Mouse (Mus musculus): ENCODE data around the gene Klhl3. TPM values are rescaled to one million over a fixed set of nuclear protein-coding genes. Genes with fewer than 3 reads are reported as not detected.
A peak's percentile ranks its signal among the peaks of the same experiment; 100 is the strongest.

The Klhl3 gene
- polyA plus RNA-seq, 1 experiment from 2014 or later = 2.7 TPM

DNA sequence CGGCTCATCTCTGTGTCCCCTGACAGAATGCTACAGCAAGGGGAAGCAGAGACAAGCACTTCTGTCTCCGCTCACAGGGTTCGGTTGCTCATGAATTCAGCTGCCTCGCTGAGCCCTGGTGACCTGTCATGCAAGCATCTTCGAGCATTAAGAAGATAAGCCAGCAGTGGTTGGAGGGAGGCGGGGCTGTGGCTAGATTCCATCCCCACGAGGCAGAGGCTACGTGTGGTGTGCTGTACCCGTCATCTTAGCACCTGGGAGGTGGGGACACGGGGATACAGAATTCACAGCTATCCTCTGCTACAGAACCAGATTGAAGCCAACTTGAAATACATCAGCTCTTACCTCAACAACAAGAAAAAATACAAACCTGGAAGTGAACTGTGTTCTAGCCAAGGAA lies 73.3 kb downstream of the Klhl3 start:
- no peak overlapping the region for H3K4me3 ChIP-seq (ENCODE audit: low read depth, low read length)
- TF ChIP-seq CTCF (IDR thresholded peaks at IDR 0.05) (no peak), EP300 (IDR thresholded peaks at IDR 0.05) (no peak)
- no peaks in the 10 kb centered on the region for H3K27me3 ChIP-seq (replicated peaks; ENCODE audit: insufficient read depth, low read length)
- no peak overlapping the region for H3K27ac ChIP-seq (ENCODE audit: low read length)
- H3K36me3 ChIP-seq (ENCODE audit: insufficient read depth, low read length) = no peaks in the 10 kb centered on the region
- H3K9me3 ChIP-seq (ENCODE audit: low read length) = no peaks in the 10 kb centered on the region
- DNase-seq (ENCODE audit: low spot score) (no peak), ATAC-seq (no peak)
- WGBS = 49% methylated on average over 10 of the region's 10 CpGs
- no peak overlapping the region for H3K4me2 ChIP-seq (replicated peaks; ENCODE audit: low read depth, low read length)
- no peaks in the 10 kb centered on the region for H3K4me1 ChIP-seq (ENCODE audit: insufficient read depth, low read depth, low read length)
- H3K9ac ChIP-seq (replicated peaks; ENCODE audit: low read depth) = no peak overlapping the region

DNA sequence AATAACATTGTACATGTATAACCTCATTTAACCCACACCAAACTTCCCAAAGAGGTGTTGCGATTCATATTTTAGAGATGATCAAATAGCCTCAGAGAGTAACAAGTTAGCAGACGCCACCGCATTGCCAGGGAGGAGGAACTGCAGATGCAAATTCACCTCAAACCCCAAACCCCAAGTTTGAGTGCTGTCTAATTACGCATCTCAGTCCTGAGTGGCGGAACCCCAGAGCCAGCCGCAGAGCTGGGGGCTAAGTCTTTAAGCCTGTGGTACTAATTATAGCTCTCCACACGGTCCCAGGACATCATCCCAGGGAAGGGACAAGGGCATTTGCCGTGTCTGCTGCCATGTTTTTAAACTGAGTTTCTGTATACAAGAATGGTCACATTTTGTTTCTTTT lies 75.9 kb downstream of the Klhl3 start:
- Histone ChIP-seq H3K36me3 (ENCODE audit: insufficient read depth, low read length) (no peaks in the 10 kb centered on the region), H3K4me3 (ENCODE audit: low read depth, low read length) (no peak overlapping the region), H3K4me2 (replicated peaks; ENCODE audit: low read depth, low read length) (no peak overlapping the region), H3K9ac (replicated peaks; ENCODE audit: low read depth) (no peak overlapping the region), H3K27ac (ENCODE audit: low read length) (no peak overlapping the region), H3K9me3 (ENCODE audit: low read length) (no peaks in the 10 kb centered on the region), H3K27me3 (replicated peaks; ENCODE audit: insufficient read depth, low read length) (no peaks in the 10 kb centered on the region), H3K4me1 (ENCODE audit: insufficient read depth, low read depth, low read length) (no peaks in the 10 kb centered on the region)
- TF ChIP-seq CTCF (IDR thresholded peaks at IDR 0.05) (no peak), EP300 (IDR thresholded peaks at IDR 0.05) (no peak)
- DNase-seq (ENCODE audit: low spot score) (no peak), ATAC-seq (no peak)
- WGBS = 89% methylated on average over 8 of the region's 8 CpGs

DNA sequence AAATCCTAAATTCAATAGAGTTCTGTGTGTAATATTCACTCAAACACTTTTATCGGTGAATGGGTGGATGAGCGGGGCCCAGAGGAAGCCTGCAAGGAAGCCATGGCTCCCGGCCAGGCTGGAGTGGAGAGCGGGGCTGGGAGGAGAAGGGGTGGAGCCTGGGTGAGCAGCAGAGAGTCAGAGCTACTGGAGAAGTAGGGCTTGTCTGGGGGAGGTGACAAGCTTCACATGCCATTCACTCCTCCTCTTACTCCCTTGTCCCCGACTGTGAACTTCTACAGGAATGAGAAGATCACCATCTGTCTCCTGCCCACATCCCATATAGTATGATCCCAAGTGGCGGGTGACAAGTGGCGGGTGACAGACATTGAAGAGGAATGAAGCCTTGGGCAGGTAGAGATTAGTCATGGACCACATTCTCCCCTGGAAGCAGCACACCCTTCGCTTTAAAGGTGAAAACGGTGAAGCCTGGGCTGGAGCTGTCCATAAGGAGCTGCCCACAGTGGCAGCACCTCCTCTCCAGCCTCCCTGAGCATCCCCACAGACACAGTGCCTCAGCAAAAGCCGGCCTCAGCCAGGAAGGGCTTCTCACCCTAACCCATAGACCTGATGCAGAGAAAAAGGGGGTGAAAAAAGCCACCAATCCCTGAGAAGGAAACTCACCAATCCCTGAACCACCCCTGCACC lies 77.8 kb downstream of the Klhl3 start:
- WGBS = 28% methylated on average over 10 of the region's 10 CpGs
- DNase-seq (ENCODE audit: low spot score) = peak; percentile 86
- H3K9me3 ChIP-seq (ENCODE audit: low read length) = no peaks in the 10 kb centered on the region
- no peaks in the 10 kb centered on the region for H3K4me1 ChIP-seq (ENCODE audit: insufficient read depth, low read depth, low read length)
- peak; percentile 84 for ATAC-seq
- no peaks in the 10 kb centered on the region for H3K36me3 ChIP-seq (ENCODE audit: insufficient read depth, low read length)
- no peak overlapping the region for H3K27ac ChIP-seq (ENCODE audit: low read length)
- no peak overlapping the region for H3K9ac ChIP-seq (replicated peaks; ENCODE audit: low read depth)
- TF ChIP-seq EP300 (IDR thresholded peaks at IDR 0.05) (no peak), CTCF (IDR thresholded peaks at IDR 0.05) (no peak)
- no peak overlapping the region for H3K4me2 ChIP-seq (replicated peaks; ENCODE audit: low read depth, low read length)
- no peaks in the 10 kb centered on the region for H3K27me3 ChIP-seq (replicated peaks; ENCODE audit: insufficient read depth, low read length)
- H3K4me3 ChIP-seq (ENCODE audit: low read depth, low read length) = no peak overlapping the region

DNA sequence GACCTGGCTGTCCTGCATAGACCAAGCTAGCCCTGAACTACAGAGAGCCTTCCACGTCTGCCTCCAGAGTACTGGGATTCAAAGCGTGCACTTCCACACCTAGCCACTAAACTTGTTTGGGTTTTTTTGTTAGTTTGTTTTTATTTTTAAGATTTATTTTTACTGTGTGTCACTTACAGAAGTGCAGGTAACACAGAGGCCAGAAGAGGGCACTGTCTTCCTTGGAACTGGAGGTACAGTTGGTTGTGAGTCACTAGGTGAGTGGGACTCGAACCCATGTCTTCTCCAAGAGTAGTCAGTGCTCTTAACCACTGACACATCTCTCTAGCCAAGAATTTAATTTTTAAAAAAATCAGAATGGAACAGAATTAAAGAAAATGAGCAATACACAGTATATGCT lies 78.4 kb downstream of the Klhl3 start:
- Histone ChIP-seq H3K27ac (ENCODE audit: low read length) (no peak overlapping the region), H3K27me3 (replicated peaks; ENCODE audit: insufficient read depth, low read length) (no peaks in the 10 kb centered on the region), H3K9me3 (ENCODE audit: low read length) (no peaks in the 10 kb centered on the region), H3K4me2 (replicated peaks; ENCODE audit: low read depth, low read length) (no peak overlapping the region), H3K4me1 (ENCODE audit: insufficient read depth, low read depth, low read length) (no peaks in the 10 kb centered on the region), H3K36me3 (ENCODE audit: insufficient read depth, low read length) (no peaks in the 10 kb centered on the region), H3K9ac (replicated peaks; ENCODE audit: low read depth) (no peak overlapping the region), H3K4me3 (ENCODE audit: low read depth, low read length) (no peak overlapping the region)
- peak; percentile 52 for TF ChIP-seq CTCF (IDR thresholded peaks at IDR 0.05)
- TF ChIP-seq EP300 (IDR thresholded peaks at IDR 0.05) = no peak
- no peak for ATAC-seq
- 86% methylated on average over 3 of the region's 3 CpGs for WGBS
- DNase-seq (ENCODE audit: low spot score) = no peak

DNA sequence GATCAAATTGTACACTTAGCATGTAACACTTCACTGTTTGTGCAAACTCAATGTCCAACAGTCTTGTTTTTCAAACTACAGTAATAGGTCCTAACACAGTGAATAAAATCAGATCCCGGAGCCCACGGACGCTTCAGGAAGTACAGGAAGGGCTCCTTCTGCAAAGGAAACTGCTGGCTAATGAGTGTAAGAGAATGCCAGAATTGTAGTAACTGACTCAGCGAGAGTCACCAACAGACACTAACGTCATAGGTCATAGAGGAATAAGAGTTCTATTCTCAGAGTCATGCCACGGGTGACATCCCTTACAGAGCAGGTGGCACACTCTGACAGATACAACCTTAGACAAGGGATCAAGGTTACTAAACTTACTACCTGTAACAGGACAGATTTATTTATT lies 78.9 kb downstream of the Klhl3 start:
- no peak overlapping the region for H3K27ac ChIP-seq (ENCODE audit: low read length)
- peak; percentile 28 for DNase-seq (ENCODE audit: low spot score)
- TF ChIP-seq EP300 (IDR thresholded peaks at IDR 0.05) (no peak), CTCF (IDR thresholded peaks at IDR 0.05) (no peak)

DNA sequence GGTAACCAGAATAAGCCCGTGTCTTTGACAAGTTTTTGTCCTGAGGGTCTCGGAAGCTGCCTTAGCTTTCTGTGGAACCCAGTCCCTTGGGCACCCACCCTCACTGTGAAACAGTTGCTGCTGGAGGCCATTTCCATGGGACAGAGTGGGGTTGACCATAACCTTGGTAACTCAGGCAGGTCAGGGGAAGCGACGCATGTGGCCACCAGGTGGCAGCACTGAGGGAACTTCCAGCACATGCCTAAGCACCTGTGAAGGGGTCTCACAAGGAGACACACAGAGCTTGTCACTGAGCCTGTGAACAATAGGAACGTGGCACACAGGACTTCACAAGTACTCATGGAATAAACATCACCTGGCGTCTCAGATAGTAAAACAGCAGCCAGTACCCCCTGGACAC lies 81.6 kb downstream of the Klhl3 start:
- ATAC-seq = peak; percentile 58; the same call in 1 of the 2 replicates
- H3K4me1 ChIP-seq (ENCODE audit: insufficient read depth, low read depth, low read length) = no peaks in the 10 kb centered on the region
- no peak overlapping the region for H3K27ac ChIP-seq (ENCODE audit: low read length)
- H3K36me3 ChIP-seq (ENCODE audit: insufficient read depth, low read length) = no peaks in the 10 kb centered on the region
- TF ChIP-seq CTCF (IDR thresholded peaks at IDR 0.05) = peak; percentile 96
- TF ChIP-seq EP300 (IDR thresholded peaks at IDR 0.05) = no peak
- H3K27me3 ChIP-seq (replicated peaks; ENCODE audit: insufficient read depth, low read length) = no peaks in the 10 kb centered on the region
- DNase-seq (ENCODE audit: low spot score) = peak; percentile 74
- no peak overlapping the region for H3K4me2 ChIP-seq (replicated peaks; ENCODE audit: low read depth, low read length)
- no peaks in the 10 kb centered on the region for H3K9me3 ChIP-seq (ENCODE audit: low read length)
- H3K9ac ChIP-seq (replicated peaks; ENCODE audit: low read depth) = no peak overlapping the region
- WGBS = 40% methylated on average over 6 of the region's 6 CpGs
- H3K4me3 ChIP-seq (ENCODE audit: low read depth, low read length) = no peak overlapping the region

More for the DNA sequence above, 78.9 kb downstream of the Klhl3 start:
- Histone ChIP-seq H3K4me3 (ENCODE audit: low read depth, low read length) (no peak overlapping the region), H3K9ac (replicated peaks; ENCODE audit: low read depth) (no peak overlapping the region), H3K27me3 (replicated peaks; ENCODE audit: insufficient read depth, low read length) (no peaks in the 10 kb centered on the region), H3K4me2 (replicated peaks; ENCODE audit: low read depth, low read length) (no peak overlapping the region), H3K4me1 (ENCODE audit: insufficient read depth, low read depth, low read length) (no peaks in the 10 kb centered on the region), H3K9me3 (ENCODE audit: low read length) (no peaks in the 10 kb centered on the region), H3K36me3 (ENCODE audit: insufficient read depth, low read length) (no peaks in the 10 kb centered on the region)
- 75% methylated on average over 6 of the region's 6 CpGs for WGBS
- ATAC-seq = peak; percentile 31; the same call in 1 of the 2 replicates
